Mouse (Mus musculus): Measurements from ENCODE around the gene Lilra5.
"Not testable (repeated sequence)": the region's sequence is repeated elsewhere in the genome, so short reads cannot be mapped to it uniquely, and the experiment has no call there.

Lilra5 gene

GRCm38 (mm10) chr7:4237454-4237853 lies at the start of gene Lilra5:
Gene Lilra5 (plus strand): TSS chr7:4237754.
- DNase-seq (ENCODE audit: low spot score) = no peak

- no peak for DNase-seq (ENCODE audit: low spot score)
These were observed 30.4 kb upstream of the Lilra5 start for GRCm38 (mm10) chr7:4207126-4207525.

GRCm38 (mm10) chr7:4208626-4209025 lies 28.9 kb upstream of the Lilra5 start:
- no peak for DNase-seq (ENCODE audit: low spot score)

- DNase-seq (ENCODE audit: low spot score) = not testable (repeated sequence)
These were observed 24.1 kb upstream of the Lilra5 start for GRCm38 (mm10) chr7:4213436-4213835.

DNA sequence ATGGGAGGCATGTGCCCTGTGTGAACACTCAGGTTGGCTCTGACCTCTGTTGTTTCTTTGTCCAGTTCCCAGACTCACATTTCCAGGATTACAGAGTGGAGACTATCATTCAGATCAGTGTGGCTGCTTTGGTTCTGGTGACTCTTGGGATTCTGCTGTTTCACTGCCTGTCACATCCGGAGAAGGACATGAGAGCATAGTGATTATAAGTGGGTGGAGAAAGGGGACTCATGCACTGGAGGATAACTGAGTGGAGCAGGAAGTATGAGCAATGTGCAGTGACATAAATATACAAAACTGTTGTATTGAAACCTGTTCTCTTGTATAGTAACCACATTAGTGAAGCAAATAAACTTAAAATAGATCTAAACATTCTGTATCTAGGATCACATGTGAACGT lies 22.2 kb upstream of the Lilra5 start:
- DNase-seq (ENCODE audit: low spot score) = no peak

DNA sequence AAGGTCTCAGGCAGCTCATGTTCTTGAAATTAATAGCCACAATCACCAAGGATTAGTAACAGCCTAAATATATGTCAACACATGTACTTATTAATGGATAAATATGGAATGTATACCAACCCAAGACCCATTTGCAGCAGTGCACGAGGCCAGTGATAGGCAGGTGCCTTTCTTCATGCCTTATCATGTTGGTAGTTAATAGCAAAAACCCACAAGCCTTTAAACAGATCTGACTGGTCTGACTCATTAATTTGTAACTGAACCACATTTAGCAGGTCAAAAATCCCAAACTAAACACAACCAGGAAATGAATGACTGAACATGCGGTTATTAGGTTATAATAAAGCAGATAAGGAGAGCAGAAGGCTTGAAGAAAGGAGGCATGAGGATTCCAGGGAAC lies 21.7 kb upstream of the Lilra5 start:
- no peak for DNase-seq (ENCODE audit: low spot score)

- DNase-seq (ENCODE audit: low spot score) = no peak
These were observed 2.0 kb upstream of the Lilra5 start for GRCm38 (mm10) chr7:4235536-4235935.

DNA sequence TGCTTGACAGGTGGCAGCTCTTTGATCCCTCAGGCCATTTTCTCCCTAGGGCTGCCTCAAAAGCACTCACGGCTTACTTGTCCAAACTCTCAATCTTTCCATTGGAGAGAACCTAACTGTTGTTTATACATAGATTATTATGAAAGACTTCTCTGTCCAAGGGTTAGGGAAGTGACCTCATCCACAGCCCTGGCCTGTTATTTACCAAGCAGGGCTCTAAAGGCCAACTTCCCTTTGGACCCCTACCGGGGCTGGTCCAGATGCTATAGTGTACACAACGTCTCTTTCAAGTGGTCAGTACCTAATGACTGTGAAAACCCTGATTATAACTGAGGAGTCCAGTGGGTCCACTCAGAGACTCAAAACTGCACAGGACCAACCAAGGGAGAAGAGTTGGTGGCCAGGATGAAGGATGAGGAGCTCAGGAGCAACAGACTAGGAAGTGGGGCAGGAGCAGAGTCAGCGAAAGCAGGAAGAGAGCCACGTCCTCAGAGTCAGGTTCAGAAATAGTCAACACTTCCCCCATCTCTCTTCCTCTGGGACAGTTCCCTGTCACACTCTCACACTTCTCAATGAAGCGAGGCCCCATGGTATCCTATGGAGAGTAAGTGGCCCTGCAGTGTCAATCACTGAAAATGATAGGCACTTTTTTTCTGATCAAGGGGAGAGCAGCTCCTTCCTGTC lies 1.6 kb downstream of the Lilra5 start:
- no peak for DNase-seq (ENCODE audit: low spot score)

GRCm38 (mm10) chr7:4251211-4251610 lies 13.7 kb downstream of the Lilra5 start:
- DNase-seq (ENCODE audit: low spot score) = not testable (repeated sequence)

GRCm38 (mm10) chr7:4256060-4256459 lies 18.5 kb downstream of the Lilra5 start:
- DNase-seq (ENCODE audit: low spot score) = not testable (repeated sequence)

GRCm38 (mm10) chr7:4260521-4260920 lies 23.0 kb downstream of the Lilra5 start:
- not testable (repeated sequence) for DNase-seq (ENCODE audit: low spot score)

DNA sequence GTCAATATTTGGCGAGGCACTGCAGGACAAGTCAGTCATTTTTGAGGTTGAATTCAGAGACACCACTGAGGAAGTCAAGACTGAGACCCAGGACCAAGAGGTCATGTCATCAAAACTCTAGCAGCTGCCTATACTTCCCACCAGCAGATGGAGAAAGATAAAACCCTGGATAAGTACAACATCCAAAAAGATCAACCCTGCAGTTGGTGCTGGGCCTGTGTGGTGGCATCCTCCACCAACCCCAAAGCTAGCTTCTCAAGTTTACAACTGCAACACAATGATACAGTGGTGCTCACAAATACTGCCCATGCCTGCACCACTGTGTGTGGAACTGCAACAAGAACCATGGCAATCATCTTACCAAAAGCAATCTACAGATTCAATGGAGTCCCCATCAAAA lies 34.6 kb downstream of the Lilra5 start:
- not testable (repeated sequence) for DNase-seq (ENCODE audit: low spot score)

DNA sequence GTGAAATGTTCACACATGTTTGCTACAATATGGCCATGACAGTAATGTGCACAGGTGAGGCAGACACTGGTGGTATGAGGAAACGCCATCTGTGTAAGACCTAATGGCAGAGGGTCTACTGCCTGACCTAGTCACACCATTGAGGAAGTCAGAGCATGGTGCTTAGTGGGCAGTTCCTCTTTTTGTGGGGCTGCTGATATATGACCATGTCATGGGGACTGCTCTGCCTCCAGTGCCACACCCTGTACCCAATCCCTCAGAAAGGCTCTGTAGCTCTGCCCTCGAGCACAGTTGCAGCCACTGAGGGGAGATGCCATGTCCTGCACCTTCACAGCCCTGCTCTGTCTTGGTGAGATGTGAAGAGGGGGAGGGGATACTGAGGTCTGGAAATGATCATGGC lies 36.3 kb downstream of the Lilra5 start:
- DNase-seq (ENCODE audit: low spot score) = not testable (repeated sequence)

DNA sequence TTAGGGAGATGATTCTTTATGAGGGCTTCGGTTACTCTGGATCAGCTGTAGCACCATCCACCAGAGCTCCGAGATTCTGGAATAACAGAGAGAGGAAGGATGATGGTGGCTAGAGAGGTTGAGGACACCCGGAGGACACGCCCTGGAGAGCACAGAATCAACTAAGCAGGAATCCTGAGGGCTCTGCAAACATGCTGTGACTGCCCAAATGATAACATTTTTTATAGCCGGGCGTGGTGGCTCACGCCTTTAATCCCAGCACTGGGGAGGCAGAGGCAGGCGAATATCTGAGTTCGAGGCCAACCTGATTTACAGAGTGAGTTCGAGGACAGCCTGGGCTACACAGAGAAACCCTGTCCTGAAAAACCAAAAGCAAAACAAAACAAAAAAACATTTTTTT lies 37.9 kb downstream of the Lilra5 start:
- not testable (repeated sequence) for DNase-seq (ENCODE audit: low spot score)

DNA sequence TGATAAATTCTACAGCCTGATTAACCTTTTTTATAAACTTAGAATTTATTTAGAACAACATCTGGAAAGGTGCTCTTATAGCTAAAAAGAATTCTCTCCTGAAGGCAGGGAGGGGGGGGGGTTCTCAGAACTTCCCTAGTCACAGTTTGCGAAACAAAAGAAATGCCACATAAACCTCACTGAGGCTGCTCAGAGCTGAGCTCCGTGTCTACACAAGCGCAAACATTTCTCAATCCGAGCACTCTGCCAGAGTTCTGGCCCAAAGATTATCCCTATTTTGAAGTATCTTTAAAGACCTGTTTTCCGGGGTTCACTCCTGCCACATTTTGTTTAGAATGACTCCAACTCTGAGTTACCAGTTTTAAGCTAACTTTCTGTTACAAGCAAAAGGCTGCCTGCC lies 55.1 kb downstream of the Lilra5 start:
- no peak for DNase-seq (ENCODE audit: low spot score)
